Mouse (Mus musculus): ENCODE data around the gene Oosp2. TPM values are rescaled to one million over a fixed set of nuclear protein-coding genes. Genes with fewer than 3 reads are reported as not detected.
A peak's percentile ranks its signal among the peaks of the same experiment; 100 is the strongest.

Oosp2 gene
- polyA plus RNA-seq, 1 experiment from 2014 or later = not detected

- no peaks in the 10 kb centered on the region for H3K27me3 ChIP-seq (ENCODE audit: insufficient read depth, low read length)
- H3K4me2 ChIP-seq = no peak overlapping the region
- no peaks in the 10 kb centered on the region for H3K36me3 ChIP-seq (ENCODE audit: insufficient read depth)
- H3K9me3 ChIP-seq (ENCODE audit: low read depth, low read length) = no peaks in the 10 kb centered on the region
- TF ChIP-seq CTCF (IDR thresholded peaks at IDR 0.05; ENCODE audit: low read depth) = peak; percentile 79
- peak; percentile 81 for DNase-seq
- no peak overlapping the region for H3K9ac ChIP-seq
- H3K27ac ChIP-seq (ENCODE audit: low read depth) = no peak overlapping the region
- ATAC-seq (ENCODE audit: insufficient read depth) = no peak
- WGBS = 6% methylated on average over 1 of the region's 1 CpGs
- H3K4me1 ChIP-seq (ENCODE audit: insufficient read depth) = no peaks in the 10 kb centered on the region
- no peak overlapping the region for H3K4me3 ChIP-seq (ENCODE audit: low read depth, low read length)
Observed at GRCm38 (mm10) chr19:11608172-11608571, 52.2 kb downstream of the Oosp2 start.

GRCm38 (mm10) chr19:11604603-11605002 is 55.8 kb downstream of the Oosp2 start, which contains the start of gene Ms4a6d:
Gene Ms4a6d (minus strand): TSS chr19:11604849.
- no peaks in the 10 kb centered on the region for H3K36me3 ChIP-seq (ENCODE audit: insufficient read depth)
- H3K27ac ChIP-seq (ENCODE audit: low read depth) = no peak within 1 kb of the TSS
- no peak within 1 kb of the TSS for H3K4me3 ChIP-seq (ENCODE audit: low read depth, low read length)
- H3K9me3 ChIP-seq (ENCODE audit: low read depth, low read length) = no peaks in the 10 kb centered on the region
- TF ChIP-seq CTCF (IDR thresholded peaks at IDR 0.05; ENCODE audit: low read depth) = no peak
- no peaks in the 10 kb centered on the region for H3K27me3 ChIP-seq (ENCODE audit: insufficient read depth, low read length)
- H3K4me1 ChIP-seq (ENCODE audit: insufficient read depth) = no peaks in the 10 kb centered on the region
- H3K4me2 ChIP-seq = no peak within 1 kb of the TSS
- ATAC-seq (ENCODE audit: insufficient read depth) (no peak), DNase-seq (no peak)
- H3K9ac ChIP-seq = no peak within 1 kb of the TSS
- 85% methylated on average over 2 of the region's 2 CpGs for WGBS

GRCm38 (mm10) chr19:11602026-11602425 is 58.3 kb downstream of the Oosp2 start:
- TF ChIP-seq CTCF (IDR thresholded peaks at IDR 0.05; ENCODE audit: low read depth) = peak; percentile 73

GRCm38 (mm10) chr19:11601349-11601748 is 59.0 kb downstream of the Oosp2 start:
- Histone ChIP-seq H3K36me3 (ENCODE audit: insufficient read depth) (no peaks in the 10 kb centered on the region), H3K4me2 (no peak overlapping the region), H3K27me3 (ENCODE audit: insufficient read depth, low read length) (no peaks in the 10 kb centered on the region), H3K27ac (ENCODE audit: low read depth) (no peak overlapping the region), H3K4me3 (ENCODE audit: low read depth, low read length) (no peak overlapping the region), H3K4me1 (ENCODE audit: insufficient read depth) (no peaks in the 10 kb centered on the region), H3K9me3 (ENCODE audit: low read depth, low read length) (no peaks in the 10 kb centered on the region), H3K9ac (no peak overlapping the region)
- ATAC-seq (ENCODE audit: insufficient read depth) (no peak), DNase-seq (no peak)
- TF ChIP-seq CTCF (IDR thresholded peaks at IDR 0.05; ENCODE audit: low read depth) = no peak
- 86% methylated on average over 3 of the region's 3 CpGs for WGBS

More at GRCm38 (mm10) chr19:11602026-11602425, 58.3 kb downstream of the Oosp2 start:
- ATAC-seq (ENCODE audit: insufficient read depth) = no peak
- Histone ChIP-seq H3K4me3 (ENCODE audit: low read depth, low read length) (no peak overlapping the region), H3K27me3 (ENCODE audit: insufficient read depth, low read length) (no peaks in the 10 kb centered on the region), H3K9me3 (ENCODE audit: low read depth, low read length) (no peaks in the 10 kb centered on the region), H3K9ac (no peak overlapping the region), H3K4me1 (ENCODE audit: insufficient read depth) (no peaks in the 10 kb centered on the region), H3K4me2 (no peak overlapping the region), H3K27ac (ENCODE audit: low read depth) (no peak overlapping the region), H3K36me3 (ENCODE audit: insufficient read depth) (no peaks in the 10 kb centered on the region)
- WGBS = 82% methylated on average over 2 of the region's 2 CpGs
- DNase-seq = peak; percentile 63

Other genes starting within 250 kb of the Oosp2 start
- 0.18 TPM in 1 of 2 replicates, not detected in the other for gene Ms4a4b, start 217.0 kb downstream of the Oosp2 start, polyA plus RNA-seq (2014; fragmentation: Nextera tagmentation; extraction: Ambion mirVana)
- 6.3 and 7.1 TPM in 2 replicates for gene Ms4a6c, start 191.2 kb downstream of the Oosp2 start, polyA plus RNA-seq (2014; fragmentation: Nextera tagmentation; extraction: Ambion mirVana)
- gene Gm8369, start 174.6 kb downstream of the Oosp2 start, polyA plus RNA-seq (2014; fragmentation: Nextera tagmentation; extraction: Ambion mirVana) = not detected in 2 replicates
- gene Ms4a6b, start 144.0 kb downstream of the Oosp2 start, polyA plus RNA-seq (2014; fragmentation: Nextera tagmentation; extraction: Ambion mirVana) = 5.2 and 6.1 TPM in 2 replicates
- 1.1 and 2.1 TPM in 2 replicates for gene Ms4a4d, start 123.8 kb downstream of the Oosp2 start, polyA plus RNA-seq (2014; fragmentation: Nextera tagmentation; extraction: Ambion mirVana)
- gene Ms4a6d, start 55.7 kb downstream of the Oosp2 start, polyA plus RNA-seq (2014; fragmentation: Nextera tagmentation; extraction: Ambion mirVana) = 5.2 and 6.0 TPM in 2 replicates
- 0.12 TPM in 1 of 2 replicates, not detected in the other for gene Ms4a2, start 36.8 kb downstream of the Oosp2 start, polyA plus RNA-seq (2014; fragmentation: Nextera tagmentation; extraction: Ambion mirVana)
- not detected in 2 replicates for gene Ms4a3, start 19.7 kb downstream of the Oosp2 start, polyA plus RNA-seq (2014; fragmentation: Nextera tagmentation; extraction: Ambion mirVana)
- not detected in 2 replicates for gene Oosp1, start 30.6 kb upstream of the Oosp2 start, polyA plus RNA-seq (2014; fragmentation: Nextera tagmentation; extraction: Ambion mirVana)
- not detected in 2 replicates for gene Oosp3, start 36.5 kb upstream of the Oosp2 start, polyA plus RNA-seq (2014; fragmentation: Nextera tagmentation; extraction: Ambion mirVana)
- 0.28 and 0.46 TPM in 2 replicates for gene Gif, start 87.0 kb upstream of the Oosp2 start, polyA plus RNA-seq (2014; fragmentation: Nextera tagmentation; extraction: Ambion mirVana)
- gene Mrpl16, start 109.8 kb upstream of the Oosp2 start, polyA plus RNA-seq (2014; fragmentation: Nextera tagmentation; extraction: Ambion mirVana) = 51.0 and 56.9 TPM in 2 replicates
- 17.2 and 19.1 TPM in 2 replicates for gene Stx3, start 158.8 kb upstream of the Oosp2 start, polyA plus RNA-seq (2014; fragmentation: Nextera tagmentation; extraction: Ambion mirVana)
- not detected in 2 replicates for gene Olfr1417, start 178.7 kb upstream of the Oosp2 start, polyA plus RNA-seq (2014; fragmentation: Nextera tagmentation; extraction: Ambion mirVana)
- gene Olfr1418, start 200.5 kb upstream of the Oosp2 start, polyA plus RNA-seq (2014; fragmentation: Nextera tagmentation; extraction: Ambion mirVana) = not detected in 2 replicates
- gene Olfr1419, start 214.5 kb upstream of the Oosp2 start, polyA plus RNA-seq (2014; fragmentation: Nextera tagmentation; extraction: Ambion mirVana) = not detected in 2 replicates
- gene Olfr1420, start 226.0 kb upstream of the Oosp2 start, polyA plus RNA-seq (2014; fragmentation: Nextera tagmentation; extraction: Ambion mirVana) = 0.05 TPM in 1 of 2 replicates, not detected in the other

Data from lung, embryonic 14.5 days (tissue).